Mouse (Mus musculus): ENCODE results near the gene Rab40b.
"Not testable (repeated sequence)": the region's sequence is repeated elsewhere in the genome, so short reads cannot be mapped to it uniquely, and the experiment has no call there.

Gene Rab40b

GRCm38 (mm10) chr11:121367170-121367707, 20.8 kb downstream of the Rab40b start:
- no peak for DNase-seq

- DNase-seq = no peak
These were observed 25.8 kb downstream of the Rab40b start for GRCm38 (mm10) chr11:121362212-121362611.

- peak; percentile 94 for DNase-seq
These were observed 33.9 kb downstream of the Rab40b start, which contains the start of gene Wdr45b for GRCm38 (mm10) chr11:121354091-121354707. Gene Wdr45b, minus strand, starts transcription at chr11:121354445.

GRCm38 (mm10) chr11:121353326-121354090, 34.5 kb downstream of the Rab40b start:
- DNase-seq = peak; percentile 27 to 36

GRCm38 (mm10) chr11:121348727-121349126, 39.3 kb downstream of the Rab40b start:
- not testable (repeated sequence) for DNase-seq

- no peak for DNase-seq
These were observed 39.9 kb downstream of the Rab40b start for GRCm38 (mm10) chr11:121348166-121348565.

- DNase-seq = no peak
These were observed 41.0 kb downstream of the Rab40b start for GRCm38 (mm10) chr11:121347036-121347435.

- not testable (repeated sequence) for DNase-seq
These were observed 45.6 kb downstream of the Rab40b start for GRCm38 (mm10) chr11:121342423-121342822.

- no peak for DNase-seq
These were observed 47.8 kb downstream of the Rab40b start for GRCm38 (mm10) chr11:121340287-121340686.

- no peak for DNase-seq
These were observed 48.4 kb downstream of the Rab40b start for GRCm38 (mm10) chr11:121339647-121340046.

- no peak for DNase-seq
These were observed 56.4 kb downstream of the Rab40b start for GRCm38 (mm10) chr11:121331641-121332040.

- no peak for DNase-seq
These were observed 59.4 kb downstream of the Rab40b start for GRCm38 (mm10) chr11:121328619-121329018.

- DNase-seq = no peak
These were observed 59.8 kb downstream of the Rab40b start for GRCm38 (mm10) chr11:121328206-121328605.

GRCm38 (mm10) chr11:121326681-121327080, 61.4 kb downstream of the Rab40b start:
- no peak for DNase-seq

- no peak for DNase-seq
These were observed 62.0 kb downstream of the Rab40b start for GRCm38 (mm10) chr11:121326034-121326433.

GRCm38 (mm10) chr11:121307712-121308111, 80.3 kb downstream of the Rab40b start:
- not testable (repeated sequence) for DNase-seq

- DNase-seq = no peak
These were observed 81.4 kb downstream of the Rab40b start for GRCm38 (mm10) chr11:121306608-121307007.

Data from thymus, adult 18-20 months (tissue).